Mouse (Mus musculus) stomach, embryonic 16.5 days (tissue): ENCODE measurements around the gene Adgb. TPM values are rescaled to one million over a fixed set of nuclear protein-coding genes. Genes with fewer than 3 reads are reported as not detected.

Experiments used
- ATAC-seq: fragments of 200-750 bp; cut with Nextera tagmentation; 2 replicates; pipeline ENCODE4 v1.8.0; 2017; ENCODE audit warnings: moderate number of reproducible peaks, moderate TSS enrichment; ENCODE audit not compliant: insufficient read depth, low FRiP score
- H3K27ac ChIP-seq: fragments of 300-500 bp; sonication (generic); 2 replicates; pipeline ENCODE4 v1.5.1; 2014; ENCODE audit warnings: low read length
- H3K27me3 ChIP-seq: fragments of 300-500 bp; sonication (generic); 2 replicates; pipeline ENCODE4 v1.6.1; 2014; ENCODE audit warnings: low read length, control low read depth, mixed read lengths; ENCODE audit not compliant: control insufficient read depth, insufficient read depth
- H3K36me3 ChIP-seq: fragments of 300-500 bp; sonication (generic); 2 replicates; pipeline ENCODE4 v1.6.1; 2014; ENCODE audit warnings: low read length; ENCODE audit not compliant: control insufficient read depth, insufficient read depth
- H3K4me1 ChIP-seq: fragments of 300-500 bp; sonication (generic); 2 replicates; pipeline ENCODE4 v1.6.1; 2014; ENCODE audit warnings: low read length, control low read depth, mixed read lengths; ENCODE audit not compliant: control insufficient read depth, insufficient read depth
- H3K4me2 ChIP-seq: fragments of 300-500 bp; sonication (generic); 2 replicates; pipeline ENCODE4 v1.6.1; 2014; ENCODE audit warnings: low read depth, low read length, mixed read lengths
- H3K4me3 ChIP-seq: fragments of 300-500 bp; sonication (generic); replicated peaks from 2 replicates; pipeline ENCODE4 v1.5.1; 2014; ENCODE audit warnings: mild to moderate bottlenecking, low read length
- H3K9ac ChIP-seq: fragments of 300-500 bp; sonication (generic); 2 replicates; pipeline ENCODE4 v1.6.1; 2014; ENCODE audit warnings: low read length
- H3K9me3 ChIP-seq: fragments of 300-500 bp; sonication (generic); replicated peaks from 2 replicates; pipeline ENCODE4 v1.6.1; 2016; ENCODE audit warnings: low read length, control low read depth; ENCODE audit not compliant: control insufficient read depth
- WGBS: fragments of 180-500 bp; shearing (Covaris S2); extraction: QIAGEN DNeasy Blood & Tissue Kit; methylation state at CpG from one replicate; pipeline ENCODE4 v1.1.7; 2014; 5-methylcytosine and 5-hydroxymethylcytosine counted together
- polyA plus RNA-seq: library from polyadenylated mRNA; unstranded; fragments of >200 nt; fragmentation: Nextera tagmentation; extraction: Ambion mirVana; gene quantifications from 2 replicates; pipeline ENCODE4 v1.2.1, GENCODE M21; 2015

Gene Adgb
- polyA plus RNA-seq, 1 experiment from 2014 or later = 0.48 TPM

- 62% methylated on average over 10 of the region's 10 CpGs for WGBS
- H3K36me3 ChIP-seq = no peaks in the 10 kb centered on the region
- H3K4me2 ChIP-seq = peak overlapping the region; percentile 30; the same call in 1 of the 2 replicates
- H3K4me1 ChIP-seq = no peaks in the 10 kb centered on the region
- no peak for ATAC-seq
- no peak overlapping the region for H3K27ac ChIP-seq
- no peaks in the 10 kb centered on the region for H3K27me3 ChIP-seq
- 0 out of 2 replicates have a peak overlapping the region, but pooled peaks have one; percentile 4 for H3K4me3 ChIP-seq
- no peaks in the 10 kb centered on the region for H3K9me3 ChIP-seq
- H3K9ac ChIP-seq = no peak overlapping the region
Measured at GRCm38 (mm10) chr10:10320364-10321083, 151.6 kb downstream of the Adgb start.

- WGBS = 81% methylated on average over 3 of the region's 3 CpGs
- Histone ChIP-seq H3K36me3 (no peaks in the 10 kb centered on the region), H3K4me1 (no peaks in the 10 kb centered on the region), H3K27me3 (no peaks in the 10 kb centered on the region), H3K9me3 (no peaks in the 10 kb centered on the region), H3K27ac (no peak overlapping the region), H3K9ac (no peak overlapping the region), H3K4me2 (no peak overlapping the region), H3K4me3 (no peak overlapping the region)
- ATAC-seq = no peak
Measured at GRCm38 (mm10) chr10:10318086-10318485, 154.0 kb downstream of the Adgb start.

- Histone ChIP-seq H3K9ac (no peak overlapping the region), H3K27me3 (no peaks in the 10 kb centered on the region), H3K36me3 (no peaks in the 10 kb centered on the region), H3K9me3 (no peaks in the 10 kb centered on the region), H3K4me3 (no peak overlapping the region), H3K4me2 (no peak overlapping the region), H3K4me1 (no peaks in the 10 kb centered on the region), H3K27ac (no peak overlapping the region)
- 82% methylated on average over 2 of the region's 2 CpGs for WGBS
- ATAC-seq = no peak
Measured at GRCm38 (mm10) chr10:10315631-10316030, 156.5 kb downstream of the Adgb start.

DNA sequence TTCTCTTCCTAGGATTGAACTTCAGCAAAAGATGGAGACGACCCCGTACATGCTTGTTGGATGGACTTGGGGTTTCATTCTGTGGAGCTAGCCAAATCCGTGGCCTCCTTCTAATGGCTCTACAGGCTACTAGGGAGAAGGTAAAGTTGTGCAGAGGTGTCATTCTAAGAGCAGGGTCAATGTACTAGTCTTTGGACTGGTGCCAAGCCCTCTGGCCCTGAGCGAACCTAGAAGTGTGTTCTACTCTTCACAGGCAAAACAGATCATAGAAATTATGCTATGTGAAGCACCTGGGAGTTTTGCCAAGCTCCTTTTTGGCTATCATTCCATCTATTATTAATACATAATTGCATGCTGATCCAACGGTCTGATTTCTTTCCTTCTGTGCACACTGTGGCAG is 157.6 kb downstream of the Adgb start:
- no peak overlapping the region for H3K9ac ChIP-seq
- H3K36me3 ChIP-seq = no peaks in the 10 kb centered on the region
- no peak overlapping the region for H3K27ac ChIP-seq
- no peaks in the 10 kb centered on the region for H3K9me3 ChIP-seq
- no peaks in the 10 kb centered on the region for H3K27me3 ChIP-seq
- ATAC-seq = no peak
- no peaks in the 10 kb centered on the region for H3K4me1 ChIP-seq
- 69% methylated on average over 5 of the region's 5 CpGs for WGBS
- H3K4me3 ChIP-seq = no peak overlapping the region
- no peak overlapping the region for H3K4me2 ChIP-seq

GRCm38 (mm10) chr10:10309877-10310426 is 162.2 kb downstream of the Adgb start:
- 67% methylated on average over 8 of the region's 8 CpGs for WGBS
- no peak for ATAC-seq

GRCm38 (mm10) chr10:10309056-10309455 is 163.1 kb downstream of the Adgb start:
- Histone ChIP-seq H3K4me2 (no peak overlapping the region), H3K27me3 (no peaks in the 10 kb centered on the region), H3K9me3 (no peaks in the 10 kb centered on the region), H3K4me1 (no peaks in the 10 kb centered on the region), H3K9ac (no peak overlapping the region), H3K4me3 (no peak overlapping the region), H3K36me3 (no peaks in the 10 kb centered on the region), H3K27ac (no peak overlapping the region)
- no peak for ATAC-seq
- 76% methylated on average over 4 of the region's 4 CpGs for WGBS

More at GRCm38 (mm10) chr10:10309877-10310426, 162.2 kb downstream of the Adgb start:
- Histone ChIP-seq H3K4me1 (no peaks in the 10 kb centered on the region), H3K36me3 (no peaks in the 10 kb centered on the region), H3K4me2 (no peak overlapping the region), H3K9me3 (no peaks in the 10 kb centered on the region), H3K27ac (no peak overlapping the region), H3K27me3 (no peaks in the 10 kb centered on the region), H3K9ac (no peak overlapping the region), H3K4me3 (no peak overlapping the region)

DNA sequence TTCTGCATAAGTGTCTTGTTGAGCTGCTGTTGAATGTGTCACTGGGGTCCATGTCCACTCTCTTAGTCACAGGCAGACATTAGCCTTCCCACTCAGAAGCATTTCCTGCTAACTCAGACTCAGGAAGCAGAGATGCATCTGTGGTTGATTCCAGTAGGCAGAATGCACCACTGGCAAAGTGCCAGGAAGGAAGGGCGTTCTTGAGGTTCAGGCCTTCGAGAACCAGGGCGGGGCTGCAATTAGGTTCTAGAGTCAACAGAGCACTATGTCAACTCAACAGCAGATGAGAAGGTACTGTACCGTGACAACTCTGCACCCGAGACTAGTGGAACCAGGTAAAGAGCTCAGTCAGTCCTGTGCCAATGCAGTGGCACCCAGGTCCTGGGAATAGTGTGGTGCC is 164.7 kb downstream of the Adgb start:
- H3K27ac ChIP-seq = no peak overlapping the region

GRCm38 (mm10) chr10:10304370-10304769 is 167.8 kb downstream of the Adgb start:
- 64% methylated on average over 4 of the region's 4 CpGs for WGBS
- Histone ChIP-seq H3K4me3 (no peak overlapping the region), H3K4me2 (no peak overlapping the region), H3K36me3 (no peaks in the 10 kb centered on the region), H3K27ac (no peak overlapping the region), H3K4me1 (no peaks in the 10 kb centered on the region), H3K9me3 (no peaks in the 10 kb centered on the region), H3K27me3 (no peaks in the 10 kb centered on the region), H3K9ac (no peak overlapping the region)
- no peak for ATAC-seq

More for the DNA sequence above, 164.7 kb downstream of the Adgb start:
- no peak overlapping the region for H3K4me3 ChIP-seq
- no peak overlapping the region for H3K4me2 ChIP-seq
- H3K9me3 ChIP-seq = no peaks in the 10 kb centered on the region
- H3K36me3 ChIP-seq = no peaks in the 10 kb centered on the region
- no peak overlapping the region for H3K9ac ChIP-seq
- no peaks in the 10 kb centered on the region for H3K27me3 ChIP-seq
- ATAC-seq = no peak
- H3K4me1 ChIP-seq = no peaks in the 10 kb centered on the region
- 56% methylated on average over 5 of the region's 5 CpGs for WGBS

- no peak overlapping the region for H3K4me2 ChIP-seq
- WGBS = 38% methylated on average over 4 of the region's 4 CpGs
- no peaks in the 10 kb centered on the region for H3K27me3 ChIP-seq
- no peak overlapping the region for H3K9ac ChIP-seq
- no peak overlapping the region for H3K4me3 ChIP-seq
- H3K36me3 ChIP-seq = no peaks in the 10 kb centered on the region
- no peaks in the 10 kb centered on the region for H3K9me3 ChIP-seq
- no peak overlapping the region for H3K27ac ChIP-seq
- ATAC-seq = no peak
- no peaks in the 10 kb centered on the region for H3K4me1 ChIP-seq
Measured at GRCm38 (mm10) chr10:10301692-10302091, 170.4 kb downstream of the Adgb start.
